Mouse (Mus musculus) hindbrain, embryonic 16.5 days (tissue): Measurements from ENCODE around the gene Dohh. TPM values are rescaled to one million over a fixed set of nuclear protein-coding genes. Genes with fewer than 3 reads are reported as not detected.
A peak's percentile ranks its signal among the peaks of the same experiment; 100 is the strongest.

Experiments
- ATAC-seq: fragments of 200-750 bp; cut with Nextera tagmentation; 2 replicates; pipeline ENCODE4 v1.8.0; 2017; ENCODE audit warnings: moderate TSS enrichment, moderate library complexity
- H3K27ac ChIP-seq: fragments of 300-500 bp; sonication (generic); 2 replicates; pipeline ENCODE4 v1.5.1; 2014; ENCODE audit warnings: low read depth, mild to moderate bottlenecking, control low read depth, low read length, moderate library complexity
- H3K27me3 ChIP-seq: fragments of 300-500 bp; sonication (generic); replicated peaks from 2 replicates; pipeline ENCODE4 v1.6.1; 2014; ENCODE audit warnings: low read length; ENCODE audit not compliant: control insufficient read depth, insufficient read depth
- H3K36me3 ChIP-seq: fragments of 300-500 bp; sonication (generic); 2 replicates; pipeline ENCODE4 v1.6.1; 2014; ENCODE audit warnings: mild to moderate bottlenecking, low read length, moderate library complexity, mixed read lengths; ENCODE audit not compliant: control insufficient read depth, insufficient read depth
- H3K4me1 ChIP-seq: fragments of 300-500 bp; sonication (generic); 2 replicates; pipeline ENCODE4 v1.6.1; 2014; ENCODE audit warnings: low read depth, low read length; ENCODE audit not compliant: control insufficient read depth, insufficient read depth
- H3K4me2 ChIP-seq: fragments of 300-500 bp; sonication (generic); 2 replicates; pipeline ENCODE4 v1.6.1; 2014; ENCODE audit warnings: mild to moderate bottlenecking, low read length, control low read depth, moderate library complexity
- H3K4me3 ChIP-seq: fragments of 300-500 bp; sonication (generic); 2 replicates; pipeline ENCODE4 v1.5.1; 2014; ENCODE audit warnings: mild to moderate bottlenecking, low read length, control low read depth, moderate library complexity
- H3K9ac ChIP-seq: fragments of 300-500 bp; sonication (generic); 2 replicates; pipeline ENCODE4 v1.6.1; 2014; ENCODE audit warnings: low read depth, mild to moderate bottlenecking, control low read depth, low read length, moderate library complexity
- H3K9me3 ChIP-seq: fragments of 300-500 bp; sonication (generic); 2 replicates; pipeline ENCODE4 v1.6.1; 2014; ENCODE audit warnings: mild to moderate bottlenecking, low read length, moderate library complexity; ENCODE audit not compliant: control insufficient read depth
- WGBS: fragments of 180-500 bp; shearing (Covaris S2); extraction: QIAGEN DNeasy Blood & Tissue Kit; methylation state at CpG from one replicate; pipeline ENCODE4 v1.1.7; 2014; 5-methylcytosine and 5-hydroxymethylcytosine counted together
- polyA plus RNA-seq: library from polyadenylated mRNA; unstranded; fragments of >200 nt; fragmentation: Nextera tagmentation; extraction: Ambion mirVana; gene quantifications from 2 replicates; pipeline ENCODE4 v1.2.1, GENCODE M21; 2015

Gene Dohh
- polyA plus RNA-seq, 1 experiment from 2014 or later = 108 TPM

GRCm38 (mm10) chr10:81417227-81418215 is 33.3 kb downstream of the Dohh start:
- WGBS = 48% methylated on average over 12 of the region's 12 CpGs
- no peaks in the 10 kb centered on the region for H3K27me3 ChIP-seq
- no peak for ATAC-seq
- H3K27ac ChIP-seq = peak overlapping the region; percentile 73
- H3K9ac ChIP-seq = peak overlapping the region; percentile 63
- H3K4me3 ChIP-seq = peak overlapping the region; percentile 29
- H3K4me2 ChIP-seq = peak overlapping the region; percentile 55
- H3K4me1 ChIP-seq = peaks cover 42% of the 10 kb centered on the region
- 0 out of 2 replicates have a peak, but pooled peaks cover 4% of the 10 kb centered on the region for H3K36me3 ChIP-seq
- no peaks in the 10 kb centered on the region for H3K9me3 ChIP-seq

DNA sequence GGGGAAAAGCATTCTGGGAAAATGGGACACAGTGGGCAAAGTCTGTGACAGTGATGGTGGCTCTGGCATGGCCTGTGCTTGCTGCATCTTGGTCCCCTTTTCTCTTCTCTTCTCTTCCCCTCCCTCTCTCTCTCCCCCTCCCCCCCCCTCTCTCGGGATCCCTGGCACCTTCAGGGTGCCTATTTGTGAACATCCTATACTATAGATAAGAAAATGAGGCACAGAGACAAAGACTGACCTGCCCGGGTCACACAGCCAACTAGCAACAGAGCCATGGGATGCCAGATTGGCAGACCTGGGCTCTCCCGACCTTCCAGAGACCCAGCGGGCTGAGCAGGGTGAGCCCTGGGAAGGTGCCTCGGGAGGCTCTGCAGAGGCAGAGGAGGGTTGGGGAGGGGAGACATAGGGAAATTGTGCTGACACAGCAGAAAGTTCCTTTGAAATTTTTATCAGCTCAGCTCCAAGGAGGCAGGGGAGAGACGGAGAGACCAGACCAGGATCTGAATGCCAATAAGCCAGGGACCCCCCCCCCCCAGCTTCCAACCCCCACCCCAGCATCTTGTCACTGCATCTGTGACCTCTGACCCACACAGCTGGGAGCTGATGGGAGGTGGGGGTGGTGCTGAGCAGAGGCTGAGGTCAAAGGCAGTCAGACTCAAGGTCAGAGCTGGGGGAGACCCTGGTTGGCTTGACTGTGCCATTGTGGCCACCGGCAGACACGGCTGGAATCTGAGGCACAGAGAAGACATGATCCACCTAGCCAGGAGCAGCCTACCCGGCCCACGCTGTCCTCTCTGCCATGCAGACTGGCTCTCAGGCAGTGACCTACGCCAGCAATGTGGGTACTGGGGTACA is 34.2 kb downstream of the Dohh start:
- H3K4me1 ChIP-seq = peaks cover 42% of the 10 kb centered on the region
- WGBS = 45% methylated on average over 11 of the region's 11 CpGs

DNA sequence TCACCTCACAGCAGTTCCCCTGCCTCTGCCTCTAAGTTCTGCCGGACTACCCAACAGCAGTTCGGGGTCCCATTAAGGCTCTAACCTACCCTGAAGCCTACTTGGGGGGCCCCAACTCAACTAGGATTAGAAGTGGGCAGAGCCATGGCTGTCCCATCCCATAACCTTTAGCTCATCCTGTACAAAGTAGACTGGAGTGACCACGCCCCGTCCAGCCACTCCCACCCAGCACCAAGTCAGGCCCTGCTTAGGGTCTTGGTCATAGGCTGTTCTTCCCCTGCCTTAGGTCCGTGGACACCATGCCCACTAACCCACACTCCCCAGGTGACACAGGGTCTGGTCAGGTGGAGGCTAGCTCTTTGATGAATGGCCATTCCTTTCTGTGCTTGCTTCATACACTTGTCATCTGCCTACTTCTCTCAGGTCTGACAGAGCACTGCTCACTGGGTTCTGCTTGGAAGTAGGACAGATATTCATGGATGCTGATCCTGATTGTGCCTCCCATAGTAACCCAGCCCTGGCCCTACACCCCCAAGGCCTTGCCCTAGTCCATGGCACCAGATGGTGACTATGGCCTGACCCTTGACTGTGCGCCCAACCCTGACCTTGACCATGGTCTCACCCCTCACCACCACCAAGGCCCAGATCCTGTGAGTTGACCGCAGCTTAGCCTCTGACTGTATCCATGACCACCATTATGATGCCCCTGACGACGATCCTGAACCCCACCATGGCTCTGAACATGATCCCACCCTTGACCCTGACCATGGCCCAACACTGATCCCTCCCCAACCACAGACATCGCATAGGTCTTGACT is 35.1 kb downstream of the Dohh start:
- H3K4me2 ChIP-seq = no peak overlapping the region
- no peak overlapping the region for H3K4me3 ChIP-seq
- peaks cover 40% of the 10 kb centered on the region for H3K4me1 ChIP-seq
- no peak overlapping the region for H3K27ac ChIP-seq
- H3K9me3 ChIP-seq = no peaks in the 10 kb centered on the region
- H3K27me3 ChIP-seq = no peaks in the 10 kb centered on the region
- WGBS = 90% methylated on average over 10 of the region's 10 CpGs
- 0 out of 2 replicates have a peak, but pooled peaks cover 4% of the 10 kb centered on the region for H3K36me3 ChIP-seq
- H3K9ac ChIP-seq = no peak overlapping the region
- ATAC-seq = no peak

More for the DNA sequence above, 34.2 kb downstream of the Dohh start:
- ATAC-seq = no peak
- H3K36me3 ChIP-seq = 0 out of 2 replicates have a peak, but pooled peaks cover 4% of the 10 kb centered on the region
- H3K27me3 ChIP-seq = no peaks in the 10 kb centered on the region
- no peak overlapping the region for H3K9ac ChIP-seq
- H3K9me3 ChIP-seq = no peaks in the 10 kb centered on the region
- H3K27ac ChIP-seq = peak overlapping the region; percentile 36; the same call in 1 of the 2 replicates
- no peak overlapping the region for H3K4me3 ChIP-seq
- H3K4me2 ChIP-seq = no peak overlapping the region

DNA sequence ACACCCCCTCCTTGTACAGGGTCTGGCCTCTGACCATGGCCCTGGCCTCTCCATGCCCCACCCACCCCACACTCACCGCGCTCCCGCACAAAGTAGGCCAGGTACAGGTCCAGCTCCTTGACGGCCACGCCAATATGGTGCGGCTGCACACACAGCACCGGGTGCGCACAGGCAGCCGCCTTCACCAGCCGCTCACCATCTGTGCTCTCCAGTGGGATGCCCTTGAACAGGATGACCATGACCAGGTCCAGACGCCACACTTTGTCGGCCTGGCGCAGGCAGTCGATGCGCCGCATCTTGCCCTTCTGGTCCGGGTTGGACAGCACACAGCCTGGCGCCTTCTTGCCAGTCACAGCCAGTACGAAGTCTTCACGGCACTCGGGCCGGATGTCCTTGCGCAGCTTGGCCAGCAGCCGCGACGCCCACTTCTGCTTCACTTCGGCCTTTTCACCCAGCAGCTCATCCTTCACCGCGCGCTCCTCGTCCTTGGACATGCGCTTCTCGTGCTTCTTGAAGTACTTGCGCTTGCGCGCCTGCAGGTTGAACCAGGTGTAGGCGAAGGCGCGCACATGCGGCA is 36.1 kb downstream of the Dohh start:
- H3K27me3 ChIP-seq = peaks cover 1% of the 10 kb centered on the region; the same call in 1 of the 2 replicates
- H3K4me3 ChIP-seq = no peak overlapping the region
- H3K36me3 ChIP-seq = 0 out of 2 replicates have a peak, but pooled peaks cover 4% of the 10 kb centered on the region
- H3K27ac ChIP-seq = no peak overlapping the region
- WGBS = 83% methylated on average over 40 of the region's 40 CpGs
- ATAC-seq = no peak
- no peaks in the 10 kb centered on the region for H3K9me3 ChIP-seq
- peaks cover 41% of the 10 kb centered on the region for H3K4me1 ChIP-seq
- H3K9ac ChIP-seq = no peak overlapping the region
- no peak overlapping the region for H3K4me2 ChIP-seq

- no peak for ATAC-seq
- no peak overlapping the region for H3K9ac ChIP-seq
- H3K4me1 ChIP-seq = peaks cover 43% of the 10 kb centered on the region
- 75% methylated on average over 4 of the region's 4 CpGs for WGBS
- no peaks in the 10 kb centered on the region for H3K9me3 ChIP-seq
- H3K4me3 ChIP-seq = no peak overlapping the region
- peaks cover 4% of the 10 kb centered on the region; the same call in 1 of the 2 replicates for H3K27me3 ChIP-seq
- H3K4me2 ChIP-seq = no peak overlapping the region
- H3K27ac ChIP-seq = no peak overlapping the region
- H3K36me3 ChIP-seq = 0 out of 2 replicates have a peak, but pooled peaks cover 4% of the 10 kb centered on the region
These were observed 37.0 kb downstream of the Dohh start for GRCm38 (mm10) chr10:81421041-81421796.

DNA sequence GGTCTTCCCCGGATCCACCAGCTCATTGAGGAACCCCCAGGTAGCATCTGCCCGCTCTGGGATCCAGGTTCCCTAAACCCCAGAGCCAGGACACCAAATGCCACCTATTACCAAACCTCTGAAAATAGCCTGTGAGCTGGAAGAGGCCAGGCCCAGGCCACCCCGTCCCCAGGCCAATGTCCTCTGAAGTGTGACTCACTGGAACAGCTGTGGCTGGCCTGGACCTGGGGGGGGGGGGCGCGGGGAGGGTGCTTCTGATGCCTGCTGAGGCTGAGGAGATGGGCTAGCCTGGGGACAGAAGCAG is 37.5 kb downstream of the Dohh start:
- no peak overlapping the region for H3K9ac ChIP-seq
- H3K4me3 ChIP-seq = no peak overlapping the region
- 0 out of 2 replicates have a peak, but pooled peaks cover 4% of the 10 kb centered on the region for H3K36me3 ChIP-seq
- 71% methylated on average over 5 of the region's 5 CpGs for WGBS
- peaks cover 44% of the 10 kb centered on the region for H3K4me1 ChIP-seq
- H3K9me3 ChIP-seq = no peaks in the 10 kb centered on the region
- H3K4me2 ChIP-seq = no peak overlapping the region
- no peak overlapping the region for H3K27ac ChIP-seq
- no peak for ATAC-seq
- H3K27me3 ChIP-seq = peaks cover 4% of the 10 kb centered on the region; the same call in 1 of the 2 replicates

GRCm38 (mm10) chr10:81422191-81422590 is 38.0 kb downstream of the Dohh start:
- peaks cover 5% of the 10 kb centered on the region for H3K27me3 ChIP-seq
- no peak for ATAC-seq
- no peak overlapping the region for H3K4me2 ChIP-seq
- 74% methylated on average over 6 of the region's 6 CpGs for WGBS
- 0 out of 2 replicates have a peak, but pooled peaks cover 4% of the 10 kb centered on the region for H3K36me3 ChIP-seq
- H3K4me3 ChIP-seq = no peak overlapping the region
- H3K9me3 ChIP-seq = no peaks in the 10 kb centered on the region
- H3K9ac ChIP-seq = no peak overlapping the region; the same call in 1 of the 2 replicates
- H3K4me1 ChIP-seq = peaks cover 44% of the 10 kb centered on the region
- H3K27ac ChIP-seq = no peak overlapping the region
